Mouse (Mus musculus) heart, postnatal 0 days (tissue): ENCODE results near the gene Azgp1.

Source experiments
- CTCF ChIP-seq: IDR thresholded peaks from 2 replicates; pipeline ENCODE4 v1.5.1; 2016; ENCODE audit warnings: antibody characterized with exemption, control low read depth, low read depth
- EP300 ChIP-seq: IDR thresholded peaks from 2 replicates; pipeline ENCODE4 v1.6.1; 2016; ENCODE audit warnings: antibody characterized with exemption, low read depth

DNA sequence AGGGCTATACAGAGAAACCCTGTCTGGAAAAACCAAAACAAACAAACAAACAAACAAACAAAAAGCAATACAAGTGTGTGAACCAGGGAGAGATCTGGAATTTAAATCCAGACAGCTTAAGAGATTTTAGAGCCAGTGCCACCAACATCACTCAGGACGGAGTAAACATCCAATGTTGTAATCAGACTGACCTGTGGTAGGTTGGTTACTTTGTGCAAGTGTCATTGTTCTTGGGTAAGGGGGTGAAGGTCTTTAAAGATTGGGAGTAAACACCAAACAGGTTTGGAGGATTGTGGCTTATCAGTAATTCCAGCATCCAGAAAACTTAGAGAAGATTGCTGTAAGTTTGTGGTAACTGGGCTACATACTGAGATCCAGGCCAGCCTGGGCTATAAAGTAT, 5.0 kb downstream of the Azgp1 start:
- no peak for TF ChIP-seq EP300
- no peak for TF ChIP-seq CTCF
